Mouse (Mus musculus): ENCODE measurements at regions not wholly inside any gene's neighbourhood (a gene's known extent, or its start where the extent isn't known, plus 50 kb on each side); places are given as distances from the start of the nearest gene placed in this dataset.

GRCm38 (mm10) chr11:44128481-44128880, 227.5 kb upstream of the Adra1b start:
- WGBS = 86% methylated on average over 6 of the region's 6 CpGs
- no peak overlapping the region for H3K4me3 ChIP-seq (ENCODE audit: low read depth, low read length)
- no peak for DNase-seq

GRCm38 (mm10) chr11:44133244-44133643, 232.2 kb upstream of the Adra1b start:
- Histone ChIP-seq H3K9ac (no peak overlapping the region), H3K36me3 (ENCODE audit: insufficient read depth) (no peaks in the 10 kb centered on the region), H3K4me1 (ENCODE audit: insufficient read depth) (peaks cover 5% of the 10 kb centered on the region), H3K27ac (ENCODE audit: low read depth) (no peak overlapping the region), H3K27me3 (ENCODE audit: insufficient read depth, low read length) (no peaks in the 10 kb centered on the region), H3K4me3 (ENCODE audit: low read depth, low read length) (no peak overlapping the region), H3K4me2 (no peak overlapping the region), H3K9me3 (ENCODE audit: low read depth, low read length) (no peaks in the 10 kb centered on the region)
- 50% methylated on average over 7 of the region's 7 CpGs for WGBS
- ATAC-seq (ENCODE audit: insufficient read depth) (peak; percentile 52), DNase-seq (peak; percentile 77)
- no peak for TF ChIP-seq CTCF (IDR thresholded peaks at IDR 0.05; ENCODE audit: low read depth)

More at GRCm38 (mm10) chr11:44128481-44128880, 227.5 kb upstream of the Adra1b start:
- Histone ChIP-seq H3K4me1 (ENCODE audit: insufficient read depth) (peaks cover under 1% of the 10 kb centered on the region; the same call in 1 of the 2 replicates), H3K36me3 (ENCODE audit: insufficient read depth) (no peaks in the 10 kb centered on the region), H3K27ac (ENCODE audit: low read depth) (no peak overlapping the region), H3K9ac (no peak overlapping the region), H3K27me3 (ENCODE audit: insufficient read depth, low read length) (no peaks in the 10 kb centered on the region), H3K4me2 (no peak overlapping the region), H3K9me3 (ENCODE audit: low read depth, low read length) (no peaks in the 10 kb centered on the region)
- no peak for ATAC-seq (ENCODE audit: insufficient read depth)
- TF ChIP-seq CTCF (IDR thresholded peaks at IDR 0.05; ENCODE audit: low read depth) = no peak

- no peak for TF ChIP-seq CTCF (IDR thresholded peaks at IDR 0.05; ENCODE audit: low read depth)
- Histone ChIP-seq H3K4me3 (ENCODE audit: low read depth, low read length) (no peak overlapping the region), H3K9ac (no peak overlapping the region), H3K4me2 (no peak overlapping the region), H3K9me3 (ENCODE audit: low read depth, low read length) (no peaks in the 10 kb centered on the region), H3K27me3 (ENCODE audit: insufficient read depth, low read length) (no peaks in the 10 kb centered on the region), H3K27ac (ENCODE audit: low read depth) (no peak overlapping the region), H3K4me1 (ENCODE audit: insufficient read depth) (peaks cover 5% of the 10 kb centered on the region), H3K36me3 (ENCODE audit: insufficient read depth) (no peaks in the 10 kb centered on the region)
- DNase-seq (no peak), ATAC-seq (ENCODE audit: insufficient read depth) (no peak)
- WGBS = 70% methylated on average over 3 of the region's 3 CpGs
Observed at GRCm38 (mm10) chr11:44136024-44136423, 235.0 kb upstream of the Adra1b start.

- WGBS = 83% methylated on average over 4 of the region's 4 CpGs
- Histone ChIP-seq H3K9ac (no peak overlapping the region), H3K36me3 (ENCODE audit: insufficient read depth) (no peaks in the 10 kb centered on the region), H3K4me2 (no peak overlapping the region), H3K27me3 (ENCODE audit: insufficient read depth, low read length) (no peaks in the 10 kb centered on the region), H3K9me3 (ENCODE audit: low read depth, low read length) (no peaks in the 10 kb centered on the region), H3K4me1 (ENCODE audit: insufficient read depth) (no peaks in the 10 kb centered on the region), H3K4me3 (ENCODE audit: low read depth, low read length) (no peak overlapping the region), H3K27ac (ENCODE audit: low read depth) (no peak overlapping the region)
- ATAC-seq (ENCODE audit: insufficient read depth) = no peak
- no peak for DNase-seq
- TF ChIP-seq CTCF (IDR thresholded peaks at IDR 0.05; ENCODE audit: low read depth) = no peak
Observed at GRCm38 (mm10) chr11:44142996-44143395, 242.0 kb upstream of the Adra1b start.

- ATAC-seq (ENCODE audit: insufficient read depth) (no peak), DNase-seq (peak; percentile 54)
- no peak overlapping the region for H3K4me3 ChIP-seq (ENCODE audit: low read depth, low read length)
- H3K4me1 ChIP-seq (ENCODE audit: insufficient read depth) = no peaks in the 10 kb centered on the region
- H3K4me2 ChIP-seq = no peak overlapping the region
- no peaks in the 10 kb centered on the region for H3K9me3 ChIP-seq (ENCODE audit: low read depth, low read length)
- H3K27me3 ChIP-seq (ENCODE audit: insufficient read depth, low read length) = no peaks in the 10 kb centered on the region
- H3K36me3 ChIP-seq (ENCODE audit: insufficient read depth) = no peaks in the 10 kb centered on the region
- H3K9ac ChIP-seq = no peak overlapping the region
- 33% methylated on average over 3 of the region's 3 CpGs for WGBS
- no peak overlapping the region for H3K27ac ChIP-seq (ENCODE audit: low read depth)
- TF ChIP-seq CTCF (IDR thresholded peaks at IDR 0.05; ENCODE audit: low read depth) = no peak
Observed at GRCm38 (mm10) chr11:44144477-44144876, 243.5 kb upstream of the Adra1b start.

GRCm38 (mm10) chr11:44146419-44146818, 245.4 kb upstream of the Adra1b start:
- TF ChIP-seq CTCF (IDR thresholded peaks at IDR 0.05; ENCODE audit: low read depth) = no peak
- Histone ChIP-seq H3K36me3 (ENCODE audit: insufficient read depth) (no peaks in the 10 kb centered on the region), H3K9me3 (ENCODE audit: low read depth, low read length) (no peaks in the 10 kb centered on the region), H3K4me1 (ENCODE audit: insufficient read depth) (no peaks in the 10 kb centered on the region), H3K27ac (ENCODE audit: low read depth) (no peak overlapping the region), H3K4me2 (no peak overlapping the region), H3K9ac (no peak overlapping the region), H3K4me3 (ENCODE audit: low read depth, low read length) (no peak overlapping the region), H3K27me3 (ENCODE audit: insufficient read depth, low read length) (no peaks in the 10 kb centered on the region)
- ATAC-seq (ENCODE audit: insufficient read depth) (no peak), DNase-seq (no peak)
- WGBS = 85% methylated on average over 3 of the region's 3 CpGs

GRCm38 (mm10) chr11:44153576-44153975, 246.3 kb upstream of the Il12b start:
- no peak for ATAC-seq (ENCODE audit: insufficient read depth)
- DNase-seq = no peak

GRCm38 (mm10) chr11:44155591-44155990, 244.3 kb upstream of the Il12b start:
- Histone ChIP-seq H3K4me2 (no peak overlapping the region), H3K36me3 (ENCODE audit: insufficient read depth) (no peaks in the 10 kb centered on the region), H3K9ac (no peak overlapping the region), H3K4me3 (ENCODE audit: low read depth, low read length) (no peak overlapping the region), H3K9me3 (ENCODE audit: low read depth, low read length) (no peaks in the 10 kb centered on the region), H3K4me1 (ENCODE audit: insufficient read depth) (peaks cover 13% of the 10 kb centered on the region; the same call in 1 of the 2 replicates), H3K27me3 (ENCODE audit: insufficient read depth, low read length) (no peaks in the 10 kb centered on the region), H3K27ac (ENCODE audit: low read depth) (peak overlapping the region; percentile 60)
- ATAC-seq (ENCODE audit: insufficient read depth) = no peak; the same call in 1 of the 2 replicates
- DNase-seq = peak; percentile 35
- WGBS = 17% methylated on average over 2 of the region's 2 CpGs
- TF ChIP-seq CTCF (IDR thresholded peaks at IDR 0.05; ENCODE audit: low read depth) = no peak

More at GRCm38 (mm10) chr11:44153576-44153975, 246.3 kb upstream of the Il12b start:
- Histone ChIP-seq H3K27me3 (ENCODE audit: insufficient read depth, low read length) (no peaks in the 10 kb centered on the region), H3K36me3 (ENCODE audit: insufficient read depth) (no peaks in the 10 kb centered on the region), H3K4me3 (ENCODE audit: low read depth, low read length) (no peak overlapping the region), H3K9me3 (ENCODE audit: low read depth, low read length) (no peaks in the 10 kb centered on the region), H3K4me2 (no peak overlapping the region), H3K27ac (ENCODE audit: low read depth) (no peak overlapping the region), H3K4me1 (ENCODE audit: insufficient read depth) (peaks cover 13% of the 10 kb centered on the region; the same call in 1 of the 2 replicates), H3K9ac (no peak overlapping the region)
- TF ChIP-seq CTCF (IDR thresholded peaks at IDR 0.05; ENCODE audit: low read depth) = no peak
- 72% methylated on average over 3 of the region's 3 CpGs for WGBS

All from lung, embryonic 14.5 days (tissue).